Mouse (Mus musculus): ENCODE results near the gene Ankub1. TPM values are rescaled to one million over a fixed set of nuclear protein-coding genes. Genes with fewer than 3 reads are reported as not detected.

Ankub1 gene
- polyA plus RNA-seq, 1 experiment from 2014 or later: not detected

DNA sequence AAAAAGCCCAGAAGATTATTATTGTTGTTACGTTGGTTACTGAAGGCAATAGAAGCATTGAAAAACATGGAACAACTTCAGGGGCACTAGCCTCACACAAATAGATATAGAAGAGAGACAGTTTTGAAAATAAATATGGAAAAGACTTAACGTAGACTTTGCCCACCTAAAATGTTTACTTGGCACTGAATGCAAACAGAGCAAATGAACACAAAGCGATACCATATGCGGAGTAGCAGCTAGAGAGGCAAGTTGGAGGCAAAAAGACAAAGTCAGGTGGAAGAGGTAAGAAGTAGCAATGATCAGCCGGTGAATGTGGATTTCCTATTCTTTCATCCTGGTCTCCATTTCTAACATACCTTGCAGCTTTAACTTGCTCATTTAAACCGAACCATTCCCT lies 21.6 kb upstream of the Ankub1 start:
- no peaks in the 10 kb centered on the region for H3K36me3 ChIP-seq (ENCODE audit: control insufficient read depth, insufficient read depth, low read length)
- 67% methylated on average over 6 of the region's 6 CpGs for WGBS
- no peak overlapping the region for H3K27ac ChIP-seq (replicated peaks)
- DNase-seq (ENCODE audit: low spot score): no peak
- no peak overlapping the region for H3K4me3 ChIP-seq (ENCODE audit: low read depth, low read length)
- ATAC-seq (ENCODE audit: low FRiP score, low TSS enrichment): no peak
- no peaks in the 10 kb centered on the region for H3K27me3 ChIP-seq (ENCODE audit: control insufficient read depth, insufficient read depth, low read length)
- H3K4me1 ChIP-seq (replicated peaks; ENCODE audit: control insufficient read depth, insufficient read depth): no peaks in the 10 kb centered on the region
- TF ChIP-seq CTCF (IDR thresholded peaks at IDR 0.05; ENCODE audit: low read depth) (no peak), EP300 (optimal IDR thresholded peaks at IDR 0.05) (no peak)
- no peak overlapping the region for H3K4me2 ChIP-seq (replicated peaks; ENCODE audit: low read depth)
- H3K9me3 ChIP-seq (ENCODE audit: control insufficient read depth, low read length): no peaks in the 10 kb centered on the region
- no peak overlapping the region for H3K9ac ChIP-seq (ENCODE audit: low read length)

DNA sequence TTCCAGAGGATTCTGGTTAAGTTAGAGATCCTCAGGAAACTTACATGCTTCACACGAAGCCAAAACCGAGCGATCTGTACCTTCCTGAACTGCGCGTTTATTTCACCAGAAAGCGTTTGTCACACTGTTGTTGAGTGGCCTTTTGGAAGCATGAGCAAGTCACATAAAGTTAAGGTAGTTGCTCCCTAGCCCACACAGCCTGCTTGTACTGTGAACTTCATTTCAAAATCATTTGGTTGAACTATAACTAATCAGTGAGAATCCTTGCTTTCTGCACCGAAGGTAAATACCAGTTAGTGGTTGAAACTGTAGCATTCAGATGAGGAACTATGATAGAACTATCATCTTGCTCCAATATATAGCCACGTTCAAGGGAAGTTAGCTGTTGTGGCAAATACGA lies 4.2 kb upstream of the Ankub1 start:
- no peak for ATAC-seq (ENCODE audit: low FRiP score, low TSS enrichment)
- H3K4me3 ChIP-seq (ENCODE audit: low read depth, low read length): no peak overlapping the region
- no peak overlapping the region for H3K9ac ChIP-seq (ENCODE audit: low read length)
- WGBS: 90% methylated on average over 9 of the region's 9 CpGs
- no peak overlapping the region for H3K27ac ChIP-seq (replicated peaks)
- H3K9me3 ChIP-seq (ENCODE audit: control insufficient read depth, low read length): no peaks in the 10 kb centered on the region
- no peaks in the 10 kb centered on the region for H3K36me3 ChIP-seq (ENCODE audit: control insufficient read depth, insufficient read depth, low read length)
- no peaks in the 10 kb centered on the region for H3K27me3 ChIP-seq (ENCODE audit: control insufficient read depth, insufficient read depth, low read length)
- H3K4me1 ChIP-seq (replicated peaks; ENCODE audit: control insufficient read depth, insufficient read depth): no peaks in the 10 kb centered on the region
- H3K4me2 ChIP-seq (replicated peaks; ENCODE audit: low read depth): no peak overlapping the region
- no peak for TF ChIP-seq EP300 (optimal IDR thresholded peaks at IDR 0.05)
- TF ChIP-seq CTCF (IDR thresholded peaks at IDR 0.05; ENCODE audit: low read depth): no peak
- DNase-seq (ENCODE audit: low spot score): no peak

GRCm38 (mm10) chr3:57696249-57696648 lies 3.6 kb upstream of the Ankub1 start:
- WGBS: 84% methylated on average over 4 of the region's 4 CpGs
- Histone ChIP-seq H3K4me1 (replicated peaks; ENCODE audit: control insufficient read depth, insufficient read depth) (no peaks in the 10 kb centered on the region), H3K4me2 (replicated peaks; ENCODE audit: low read depth) (no peak overlapping the region), H3K27me3 (ENCODE audit: control insufficient read depth, insufficient read depth, low read length) (no peaks in the 10 kb centered on the region), H3K4me3 (ENCODE audit: low read depth, low read length) (no peak overlapping the region), H3K9me3 (ENCODE audit: control insufficient read depth, low read length) (no peaks in the 10 kb centered on the region), H3K36me3 (ENCODE audit: control insufficient read depth, insufficient read depth, low read length) (no peaks in the 10 kb centered on the region), H3K9ac (ENCODE audit: low read length) (no peak overlapping the region), H3K27ac (replicated peaks) (no peak overlapping the region)
- no peak for DNase-seq (ENCODE audit: low spot score)
- no peak for TF ChIP-seq CTCF (IDR thresholded peaks at IDR 0.05; ENCODE audit: low read depth)
- no peak for TF ChIP-seq EP300 (optimal IDR thresholded peaks at IDR 0.05)
- no peak for ATAC-seq (ENCODE audit: low FRiP score, low TSS enrichment)

GRCm38 (mm10) chr3:57691772-57692171 lies 827 bp downstream of the Ankub1 start:
- TF ChIP-seq EP300 (optimal IDR thresholded peaks at IDR 0.05) (no peak), CTCF (IDR thresholded peaks at IDR 0.05; ENCODE audit: low read depth) (no peak)
- ATAC-seq (ENCODE audit: low FRiP score, low TSS enrichment) (no peak), DNase-seq (ENCODE audit: low spot score) (no peak)
- Histone ChIP-seq H3K4me1 (replicated peaks; ENCODE audit: control insufficient read depth, insufficient read depth) (no peaks in the 10 kb centered on the region), H3K9ac (ENCODE audit: low read length) (no peak overlapping the region), H3K9me3 (ENCODE audit: control insufficient read depth, low read length) (no peaks in the 10 kb centered on the region), H3K36me3 (ENCODE audit: control insufficient read depth, insufficient read depth, low read length) (no peaks in the 10 kb centered on the region), H3K4me2 (replicated peaks; ENCODE audit: low read depth) (no peak overlapping the region), H3K4me3 (ENCODE audit: low read depth, low read length) (no peak overlapping the region), H3K27me3 (ENCODE audit: control insufficient read depth, insufficient read depth, low read length) (no peaks in the 10 kb centered on the region), H3K27ac (replicated peaks) (no peak overlapping the region)
- 82% methylated on average over 4 of the region's 4 CpGs for WGBS

- no peaks in the 10 kb centered on the region for H3K4me1 ChIP-seq (replicated peaks; ENCODE audit: control insufficient read depth, insufficient read depth)
- no peak overlapping the region for H3K4me2 ChIP-seq (replicated peaks; ENCODE audit: low read depth)
- H3K27me3 ChIP-seq (ENCODE audit: control insufficient read depth, insufficient read depth, low read length): no peaks in the 10 kb centered on the region
- H3K4me3 ChIP-seq (ENCODE audit: low read depth, low read length): no peak overlapping the region
- H3K27ac ChIP-seq (replicated peaks): no peak overlapping the region
- H3K9ac ChIP-seq (ENCODE audit: low read length): no peak overlapping the region
- no peaks in the 10 kb centered on the region for H3K36me3 ChIP-seq (ENCODE audit: control insufficient read depth, insufficient read depth, low read length)
- no peak for TF ChIP-seq EP300 (optimal IDR thresholded peaks at IDR 0.05)
- TF ChIP-seq CTCF (IDR thresholded peaks at IDR 0.05; ENCODE audit: low read depth): no peak
- ATAC-seq (ENCODE audit: low FRiP score, low TSS enrichment): no peak
- H3K9me3 ChIP-seq (ENCODE audit: control insufficient read depth, low read length): no peaks in the 10 kb centered on the region
- DNase-seq (ENCODE audit: low spot score): no peak
These were observed 14.8 kb downstream of the Ankub1 start for GRCm38 (mm10) chr3:57677786-57678185.

GRCm38 (mm10) chr3:57674075-57674474 lies 18.5 kb downstream of the Ankub1 start:
- H3K4me3 ChIP-seq (ENCODE audit: low read depth, low read length): no peak overlapping the region
- no peaks in the 10 kb centered on the region for H3K4me1 ChIP-seq (replicated peaks; ENCODE audit: control insufficient read depth, insufficient read depth)
- no peak for DNase-seq (ENCODE audit: low spot score)
- H3K9me3 ChIP-seq (ENCODE audit: control insufficient read depth, low read length): no peaks in the 10 kb centered on the region
- H3K36me3 ChIP-seq (ENCODE audit: control insufficient read depth, insufficient read depth, low read length): no peaks in the 10 kb centered on the region
- WGBS: 60% methylated on average over 2 of the region's 2 CpGs
- H3K4me2 ChIP-seq (replicated peaks; ENCODE audit: low read depth): no peak overlapping the region
- H3K27ac ChIP-seq (replicated peaks): no peak overlapping the region
- H3K9ac ChIP-seq (ENCODE audit: low read length): no peak overlapping the region
- TF ChIP-seq CTCF (IDR thresholded peaks at IDR 0.05; ENCODE audit: low read depth): no peak
- ATAC-seq (ENCODE audit: low FRiP score, low TSS enrichment): no peak
- H3K27me3 ChIP-seq (ENCODE audit: control insufficient read depth, insufficient read depth, low read length): no peaks in the 10 kb centered on the region
